Mouse (Mus musculus) ES-E14 (cell line): ENCODE results near the gene Smok2b.

Experiments
- CHD2 ChIP-seq: IDR thresholded peaks from 2 replicates; pipeline ENCODE4 v1.6.1; 2014; ENCODE audit warnings: mild to moderate bottlenecking, low read depth, low read length, inconsistent platforms
- HCFC1 ChIP-seq: IDR thresholded peaks from 2 replicates; pipeline ENCODE4 v1.6.1; 2012; ENCODE audit warnings: low read length, inconsistent platforms, borderline replicate concordance; ENCODE audit not compliant: insufficient read depth
- ZC3H11A ChIP-seq: IDR thresholded peaks from 2 replicates; pipeline ENCODE4 v1.6.1; 2012; ENCODE audit warnings: low read depth, mild to moderate bottlenecking, inconsistent platforms, low read length, borderline replicate concordance

DNA sequence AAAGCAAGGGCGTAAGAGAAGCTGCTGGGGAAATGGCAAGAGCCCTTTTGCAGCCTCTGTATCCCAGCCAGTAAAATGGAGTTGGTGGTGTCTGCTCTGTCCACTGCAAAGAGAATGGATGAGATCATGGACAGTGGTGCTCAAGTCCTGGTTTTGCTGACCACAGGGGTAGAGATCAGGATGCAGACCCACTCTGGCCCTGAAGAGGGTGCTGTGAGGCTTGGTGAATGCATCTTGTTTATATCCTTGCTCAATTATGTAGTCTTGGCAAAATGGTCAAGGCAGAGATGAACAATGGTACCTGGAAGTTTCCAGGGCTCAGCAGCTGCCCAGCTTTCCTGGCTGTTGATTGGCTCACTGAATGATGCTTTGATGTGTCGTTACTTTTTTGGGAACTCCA lies 14.5 kb upstream of the Smok2b start:
- TF ChIP-seq ZC3H11A = no peak
- no peak for TF ChIP-seq CHD2
- TF ChIP-seq HCFC1 = no peak
